Mouse (Mus musculus): ENCODE results near the gene Hoxa4.

Hoxa4 gene

GRCm38 (mm10) chr6:52216691-52217458 is 25.3 kb upstream of the Hoxa4 start:
- DNase-seq (ENCODE audit: low spot score) = no peak

- no peak for DNase-seq (ENCODE audit: low spot score)
Measured at GRCm38 (mm10) chr6:52215771-52216535, 24.4 kb upstream of the Hoxa4 start.

GRCm38 (mm10) chr6:52215070-52215469 is 23.5 kb upstream of the Hoxa4 start:
- DNase-seq (ENCODE audit: low spot score) = no peak

DNA sequence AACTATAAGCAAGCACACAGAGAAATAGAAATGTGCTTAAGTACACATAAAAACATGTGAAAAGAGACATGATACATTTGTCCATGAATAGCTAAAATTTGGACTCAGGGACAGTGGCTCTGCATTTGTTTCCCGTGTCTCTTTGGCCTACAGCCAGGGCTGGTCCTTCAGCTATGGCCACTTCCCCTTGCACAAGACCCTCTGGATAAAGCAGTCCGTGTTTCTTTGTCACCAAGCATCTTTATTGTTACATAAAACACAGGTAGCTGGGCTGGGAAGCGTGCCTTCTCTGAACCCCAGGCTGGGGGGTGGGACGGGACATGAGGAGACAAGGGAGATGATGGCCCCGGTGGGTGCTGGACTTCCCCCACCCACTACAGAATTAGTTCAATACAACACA is 22.7 kb upstream of the Hoxa4 start:
- DNase-seq (ENCODE audit: low spot score) = no peak

GRCm38 (mm10) chr6:52213119-52213986 is 21.8 kb upstream of the Hoxa4 start, which contains the start of the genes Hoxa3 and Gm28308:
Gene Hoxa3 (minus strand): TSS chr6:52213336.
Gene Gm28308 (minus strand): TSS chr6:52213339.
- no peak for DNase-seq (ENCODE audit: low spot score)

DNA sequence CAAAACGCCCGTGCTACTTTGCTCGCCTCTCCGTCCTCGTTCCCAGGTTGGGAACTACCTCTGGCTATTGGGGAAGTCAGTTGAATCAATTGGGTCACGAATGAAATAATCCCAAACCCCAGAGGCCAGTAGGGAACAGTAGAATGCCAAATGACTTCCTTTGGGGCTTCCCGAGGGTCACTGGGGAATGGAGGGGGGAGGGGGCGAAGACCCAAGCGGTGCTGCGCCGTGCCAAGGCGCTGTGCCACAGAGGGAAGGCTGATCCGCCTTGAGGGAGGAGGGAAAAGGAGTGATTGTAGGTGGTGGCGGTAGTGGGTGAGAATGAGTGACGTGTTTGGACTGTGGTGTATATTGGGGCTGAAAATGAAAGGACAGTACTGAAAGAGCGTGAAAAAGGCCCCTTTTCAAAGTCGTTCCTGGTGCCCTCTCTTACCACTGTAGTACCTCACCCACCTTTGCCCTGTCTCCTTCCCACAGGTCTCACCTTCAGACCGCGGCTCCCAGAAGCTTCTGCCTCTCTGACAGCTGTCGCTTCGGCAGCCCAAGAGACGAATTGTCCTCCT is 21.1 kb upstream of the Hoxa4 start:
- DNase-seq (ENCODE audit: low spot score) = no peak

GRCm38 (mm10) chr6:52211961-52212360 is 20.4 kb upstream of the Hoxa4 start:
- no peak for DNase-seq (ENCODE audit: low spot score)

- DNase-seq (ENCODE audit: low spot score) = no peak
Measured at GRCm38 (mm10) chr6:52211170-52211935, 19.8 kb upstream of the Hoxa4 start.

DNA sequence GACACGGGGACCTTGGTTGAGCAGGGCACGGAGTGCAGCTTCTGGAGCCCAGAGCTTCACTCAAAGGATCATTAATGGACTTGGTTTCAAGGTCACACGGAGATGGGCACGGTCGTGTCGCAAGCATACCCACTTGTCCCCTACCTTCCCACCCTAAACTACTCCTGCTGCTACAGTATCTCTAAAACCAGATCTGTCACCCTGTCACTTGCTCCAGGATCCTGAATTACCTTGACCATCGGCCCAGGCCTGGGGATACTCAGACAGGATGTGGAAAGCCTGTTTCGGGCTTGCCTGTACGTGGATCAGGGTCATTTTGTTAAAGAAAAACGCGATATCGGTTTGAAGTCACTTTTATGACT is 18.1 kb upstream of the Hoxa4 start:
- no peak for DNase-seq (ENCODE audit: low spot score)

GRCm38 (mm10) chr6:52208868-52209684 is 17.5 kb upstream of the Hoxa4 start:
- DNase-seq (ENCODE audit: low spot score) = no peak

- no peak for DNase-seq (ENCODE audit: low spot score)
Measured at GRCm38 (mm10) chr6:52208072-52208867, 16.7 kb upstream of the Hoxa4 start, which contains the start of gene Hoxa6. Gene Hoxa6 (minus strand): TSS chr6:52208722.

- no peak for DNase-seq (ENCODE audit: low spot score)
Measured at GRCm38 (mm10) chr6:52207684-52207976, 16.1 kb upstream of the Hoxa4 start.

- no peak for DNase-seq (ENCODE audit: low spot score)
Measured at GRCm38 (mm10) chr6:52206882-52207683, 15.5 kb upstream of the Hoxa4 start.

DNA sequence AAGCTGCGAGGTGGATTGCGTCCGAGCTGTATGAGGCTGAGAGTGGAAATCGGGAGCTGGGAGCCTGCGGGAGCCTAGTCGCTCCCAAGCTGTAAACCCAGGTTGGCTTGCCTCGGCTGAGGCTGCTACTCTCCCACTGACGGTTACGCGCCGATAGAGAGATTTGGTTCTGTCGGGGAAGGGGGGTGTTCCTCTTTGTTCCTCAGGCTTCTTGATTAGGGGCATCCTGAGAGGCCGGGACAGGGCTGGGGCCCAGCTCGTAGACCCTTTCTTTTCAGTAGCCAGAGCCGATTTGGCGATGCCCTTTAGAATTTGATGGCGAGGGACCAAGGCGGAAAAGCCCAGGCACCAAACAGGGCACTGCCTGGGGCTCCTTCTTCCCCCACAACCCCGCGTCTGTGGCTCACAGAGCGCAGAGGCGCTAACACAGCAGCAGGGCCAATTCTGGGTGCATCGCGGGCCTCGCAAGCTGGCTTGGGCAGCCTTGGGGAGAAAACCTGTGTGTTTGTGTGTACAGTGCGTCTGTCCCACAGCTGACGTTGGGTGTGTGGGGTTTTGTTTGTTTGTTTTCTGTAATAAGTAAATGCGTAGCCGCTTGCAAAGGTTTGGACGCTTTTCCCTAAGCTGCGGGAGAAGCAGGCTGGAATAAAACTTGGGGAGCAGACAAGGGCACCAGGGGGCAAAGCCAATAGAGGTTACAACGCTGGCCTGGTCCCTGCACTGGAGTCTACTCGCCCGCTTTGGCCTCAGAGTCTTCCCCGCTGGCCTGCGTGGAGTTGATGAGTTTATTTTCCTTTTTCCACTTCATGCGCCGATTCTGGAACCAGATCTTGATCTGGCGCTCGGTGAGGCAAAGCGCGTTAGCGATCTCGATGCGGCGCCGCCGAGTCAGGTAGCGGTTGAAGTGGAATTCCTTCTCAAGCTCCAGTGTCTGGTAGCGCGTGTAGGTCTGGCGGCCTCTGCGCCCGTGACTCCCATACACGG is 14.4 kb upstream of the Hoxa4 start:
- DNase-seq (ENCODE audit: low spot score) = no peak

DNA sequence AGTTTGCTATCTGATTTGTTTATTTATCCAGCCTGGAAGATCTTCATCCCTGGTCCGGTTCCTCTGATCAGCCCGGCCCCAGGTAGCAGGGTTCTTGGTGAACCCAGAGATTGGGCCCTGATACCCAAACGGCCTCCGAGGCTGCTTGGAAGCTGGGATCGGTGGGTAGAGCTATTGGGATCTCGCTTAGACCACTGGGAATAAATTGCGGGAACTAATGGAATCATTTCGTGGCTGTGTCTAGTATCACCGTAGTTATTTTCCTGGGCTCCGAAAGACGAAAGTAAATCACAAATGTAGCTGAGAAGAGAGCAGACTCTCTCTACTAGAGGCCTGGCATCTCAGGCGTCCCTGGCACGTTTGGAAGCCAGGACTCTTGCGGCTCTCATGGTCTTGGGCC is 13.7 kb upstream of the Hoxa4 start:
- no peak for DNase-seq (ENCODE audit: low spot score)

- DNase-seq (ENCODE audit: low spot score) = no peak
Measured at GRCm38 (mm10) chr6:52204050-52204752, 12.6 kb upstream of the Hoxa4 start, which contains the start of gene Hoxa5. Gene Hoxa5 (minus strand): TSS chr6:52204587.
